Mouse (Mus musculus) midbrain, embryonic 15.5 days (tissue): ENCODE measurements around the gene Mgam. TPM values are rescaled to one million over a fixed set of nuclear protein-coding genes. Genes with fewer than 3 reads are reported as not detected.
"Not testable (repeated sequence)": the region's sequence is repeated elsewhere in the genome, so short reads cannot be mapped to it uniquely, and the experiment has no call there.

ENCODE experiments used
- ATAC-seq: fragments of 200-750 bp; cut with Nextera tagmentation; replicated peaks from 2 replicates; pipeline ENCODE4 v1.8.0; 2017; ENCODE audit warnings: moderate TSS enrichment
- H3K27ac ChIP-seq: fragments of 300-500 bp; sonication (generic); 2 replicates; pipeline ENCODE4 v1.5.1; 2015; ENCODE audit warnings: mild to moderate bottlenecking, inconsistent platforms
- H3K27me3 ChIP-seq: fragments of 300-500 bp; sonication (generic); replicated peaks from 2 replicates; pipeline ENCODE4 v1.6.1; 2015; ENCODE audit warnings: inconsistent platforms
- H3K36me3 ChIP-seq: fragments of 300-500 bp; sonication (generic); replicated peaks from 2 replicates; pipeline ENCODE4 v1.6.1; 2015; ENCODE audit warnings: inconsistent platforms
- H3K4me1 ChIP-seq: fragments of 300-500 bp; sonication (generic); 2 replicates; pipeline ENCODE4 v1.6.1; 2015; ENCODE audit warnings: inconsistent platforms
- H3K4me2 ChIP-seq: fragments of 300-500 bp; sonication (generic); 2 replicates; pipeline ENCODE4 v1.6.1; 2015; ENCODE audit warnings: inconsistent platforms, mild to moderate bottlenecking, moderate library complexity
- H3K4me3 ChIP-seq: fragments of 300-500 bp; sonication (generic); 2 replicates; pipeline ENCODE4 v1.5.1; 2015; ENCODE audit warnings: mild to moderate bottlenecking, inconsistent platforms
- H3K9ac ChIP-seq: fragments of 300-500 bp; sonication (generic); 2 replicates; pipeline ENCODE4 v1.6.1; 2015; ENCODE audit warnings: mild to moderate bottlenecking, inconsistent platforms
- H3K9me3 ChIP-seq: fragments of 300-500 bp; sonication (generic); 2 replicates; pipeline ENCODE4 v1.6.1; 2016; ENCODE audit warnings: inconsistent platforms
- WGBS: fragments of 180-500 bp; shearing (Covaris S2); methylation state at CpG from one replicate; pipeline ENCODE4 v1.1.7; 2015; ENCODE audit warnings: mixed read lengths; 5-methylcytosine and 5-hydroxymethylcytosine counted together
- polyA plus RNA-seq: library from polyadenylated mRNA; unstranded; fragments of >200 nt; fragmentation: Nextera tagmentation; extraction: Ambion mirVana; gene quantifications from 2 replicates; pipeline ENCODE4 v1.2.1, GENCODE M21; 2015

The Mgam gene
- polyA plus RNA-seq: 0.08 and 0.18 TPM in 2 replicates

GRCm38 (mm10) chr6:40628406-40629000, at the start of gene Mgam:
Mgam (plus strand) TSS chr6:40628831.
- WGBS: 86% methylated on average over 8 of the region's 8 CpGs
- Histone ChIP-seq H3K36me3 (no peaks in the 10 kb centered on the region), H3K4me1 (no peaks in the 10 kb centered on the region), H3K27me3 (no peaks in the 10 kb centered on the region), H3K9ac (no peak within 1 kb of the TSS), H3K9me3 (no peaks in the 10 kb centered on the region), H3K4me2 (no peak within 1 kb of the TSS), H3K4me3 (no peak within 1 kb of the TSS), H3K27ac (no peak within 1 kb of the TSS)
- no peak for ATAC-seq

GRCm38 (mm10) chr6:40584336-40584735, 44.3 kb upstream of the Mgam start:
- H3K9me3 ChIP-seq: no peaks in the 10 kb centered on the region
- WGBS: 91% methylated on average over 6 of the region's 6 CpGs
- no peaks in the 10 kb centered on the region for H3K27me3 ChIP-seq
- no peak overlapping the region for H3K27ac ChIP-seq
- no peak overlapping the region for H3K4me2 ChIP-seq
- no peak overlapping the region for H3K4me3 ChIP-seq
- ATAC-seq: no peak
- no peak overlapping the region for H3K9ac ChIP-seq
- no peaks in the 10 kb centered on the region for H3K36me3 ChIP-seq
- no peaks in the 10 kb centered on the region for H3K4me1 ChIP-seq

GRCm38 (mm10) chr6:40585645-40586044, 43.0 kb upstream of the Mgam start, which contains the start of gene Clec5a:
Clec5a (minus strand) TSS chr6:40585821.
- no peak for ATAC-seq

DNA sequence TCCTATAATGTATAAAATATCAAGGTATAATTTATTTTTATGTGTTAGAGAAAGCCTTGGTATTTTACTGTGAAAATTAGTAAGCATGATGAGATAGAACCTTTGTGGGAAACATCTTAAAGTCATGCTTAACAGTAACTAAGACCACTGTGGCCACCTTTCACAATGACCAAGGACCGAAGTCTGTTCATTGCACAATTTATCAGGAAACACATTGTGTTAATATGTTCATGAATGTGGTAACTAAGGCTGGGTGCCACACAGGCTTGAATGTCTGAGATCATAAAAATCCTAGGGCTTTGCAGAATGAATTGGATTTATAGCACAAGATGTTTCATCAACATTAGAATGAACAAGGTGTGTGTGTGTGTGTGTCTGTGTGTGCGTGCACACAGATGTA, 40.3 kb upstream of the Mgam start:
- Histone ChIP-seq H3K4me3 (no peak overlapping the region), H3K27ac (no peak overlapping the region), H3K9ac (no peak overlapping the region), H3K4me1 (no peaks in the 10 kb centered on the region), H3K4me2 (no peak overlapping the region), H3K9me3 (no peaks in the 10 kb centered on the region), H3K36me3 (no peaks in the 10 kb centered on the region), H3K27me3 (no peaks in the 10 kb centered on the region)
- no peak for ATAC-seq
- whole genome bisulfite sequencing: 95% methylated on average over 2 of the region's 2 CpGs

More at GRCm38 (mm10) chr6:40585645-40586044, 43.0 kb upstream of the Mgam start, which contains the start of gene Clec5a:
- no peak within 1 kb of the TSS for H3K9ac ChIP-seq
- H3K4me2 ChIP-seq: no peak within 1 kb of the TSS
- H3K4me1 ChIP-seq: no peaks in the 10 kb centered on the region
- H3K27ac ChIP-seq: no peak within 1 kb of the TSS
- H3K36me3 ChIP-seq: no peaks in the 10 kb centered on the region
- H3K4me3 ChIP-seq: no peak within 1 kb of the TSS
- no peaks in the 10 kb centered on the region for H3K9me3 ChIP-seq
- no peaks in the 10 kb centered on the region for H3K27me3 ChIP-seq
- 82% methylated on average over 5 of the region's 5 CpGs for WGBS

DNA sequence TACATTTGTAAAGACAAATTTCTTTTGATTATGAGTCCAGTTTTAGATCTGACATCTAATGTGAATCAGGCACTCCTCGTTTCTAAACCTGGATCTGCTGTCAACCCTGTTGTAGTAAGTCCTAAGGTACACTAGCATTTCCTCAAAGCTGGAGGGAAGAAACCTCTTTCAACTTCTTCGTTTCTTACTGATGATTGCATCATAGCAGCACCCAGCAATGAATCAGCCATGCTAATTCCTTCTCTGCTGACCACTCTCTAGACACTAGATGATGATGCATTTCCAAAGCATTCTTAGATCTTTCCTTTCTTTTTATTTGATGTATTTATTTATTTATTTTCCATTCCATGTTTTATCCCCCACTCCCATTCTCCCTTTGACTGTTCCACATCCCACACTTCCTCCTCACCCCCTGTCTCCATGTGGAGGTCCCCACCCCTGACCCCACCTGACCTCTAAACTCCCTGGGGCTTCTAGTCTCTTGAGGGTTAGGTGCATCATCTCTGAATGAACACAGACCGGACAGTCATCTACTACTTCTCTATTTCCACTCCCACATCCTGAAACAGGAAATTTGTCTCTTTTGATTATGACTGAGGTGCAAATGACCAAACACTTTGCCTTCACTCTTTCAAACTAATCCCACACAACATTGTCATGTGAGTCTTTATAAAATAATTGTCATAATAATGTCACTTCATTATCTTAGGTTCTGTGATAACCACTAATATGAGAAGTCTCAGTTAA, 33.7 kb upstream of the Mgam start:
- H3K9me3 ChIP-seq: no peaks in the 10 kb centered on the region
- WGBS: 76% methylated on average over 3 of the region's 3 CpGs

GRCm38 (mm10) chr6:40598546-40598945, 30.1 kb upstream of the Mgam start:
- not testable (repeated sequence) for H3K27ac ChIP-seq, H3K9me3 ChIP-seq, H3K36me3 ChIP-seq, H3K4me3 ChIP-seq, H3K9ac ChIP-seq, ATAC-seq, H3K4me2 ChIP-seq, H3K27me3 ChIP-seq, H3K4me1 ChIP-seq
- whole genome bisulfite sequencing: 31% methylated on average over 4 of the region's 4 CpGs

More for the DNA sequence above, 33.7 kb upstream of the Mgam start:
- Histone ChIP-seq H3K27me3 (no peaks in the 10 kb centered on the region), H3K9ac (no peak overlapping the region), H3K4me3 (no peak overlapping the region), H3K4me2 (no peak overlapping the region), H3K36me3 (no peaks in the 10 kb centered on the region), H3K27ac (no peak overlapping the region), H3K4me1 (no peaks in the 10 kb centered on the region)
- no peak for ATAC-seq

DNA sequence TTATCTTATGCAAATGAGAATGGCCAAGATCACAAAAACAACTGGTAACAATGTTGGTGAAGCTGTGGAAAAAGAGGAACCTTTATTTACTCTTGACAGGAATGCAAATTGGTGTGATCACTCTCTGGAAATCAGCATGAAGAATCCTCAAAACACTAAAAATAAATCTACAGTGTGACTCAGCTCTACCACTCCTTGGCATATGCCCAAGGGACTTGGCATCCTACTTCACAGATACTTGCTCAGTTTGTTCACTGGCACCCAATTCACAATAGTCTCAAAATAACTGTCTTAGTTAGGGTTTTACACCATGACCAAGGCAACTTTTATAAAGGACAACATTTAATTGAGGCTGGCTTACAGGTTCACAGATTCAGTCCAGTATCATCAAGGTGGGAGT, 21.2 kb upstream of the Mgam start:
- H3K27ac ChIP-seq: no peak overlapping the region
- no peak overlapping the region for H3K9ac ChIP-seq
- H3K4me1 ChIP-seq: no peaks in the 10 kb centered on the region
- no peaks in the 10 kb centered on the region for H3K9me3 ChIP-seq
- H3K36me3 ChIP-seq: no peaks in the 10 kb centered on the region
- H3K27me3 ChIP-seq: no peaks in the 10 kb centered on the region
- ATAC-seq: no peak
- H3K4me3 ChIP-seq: no peak overlapping the region
- no peak overlapping the region for H3K4me2 ChIP-seq

DNA sequence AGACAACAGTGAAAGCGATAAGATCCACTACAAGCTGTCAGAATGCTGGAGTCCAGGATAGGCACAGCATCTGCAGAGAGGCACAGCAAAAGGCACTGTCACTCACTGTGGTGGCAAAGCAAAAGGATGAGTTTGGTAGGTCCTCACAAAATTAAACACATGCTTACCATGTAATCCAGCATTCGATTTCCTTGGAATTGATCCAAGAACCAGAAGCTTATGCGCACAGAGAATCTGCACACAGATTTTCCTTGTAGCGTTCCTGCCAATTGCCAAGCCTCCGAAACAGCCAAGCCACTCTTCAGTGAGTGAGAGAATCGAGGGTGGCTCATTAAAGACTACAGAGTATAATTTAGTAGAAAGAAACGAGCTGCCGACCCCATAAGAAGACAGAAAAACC, 18.4 kb upstream of the Mgam start:
- WGBS: 62% methylated on average over 8 of the region's 8 CpGs
- H3K36me3 ChIP-seq: no peaks in the 10 kb centered on the region
- H3K4me1 ChIP-seq: no peaks in the 10 kb centered on the region
- H3K4me2 ChIP-seq: no peak overlapping the region
- no peaks in the 10 kb centered on the region for H3K9me3 ChIP-seq
- H3K27ac ChIP-seq: no peak overlapping the region
- H3K9ac ChIP-seq: no peak overlapping the region
- no peak overlapping the region for H3K4me3 ChIP-seq
- ATAC-seq: no peak
- H3K27me3 ChIP-seq: no peaks in the 10 kb centered on the region

DNA sequence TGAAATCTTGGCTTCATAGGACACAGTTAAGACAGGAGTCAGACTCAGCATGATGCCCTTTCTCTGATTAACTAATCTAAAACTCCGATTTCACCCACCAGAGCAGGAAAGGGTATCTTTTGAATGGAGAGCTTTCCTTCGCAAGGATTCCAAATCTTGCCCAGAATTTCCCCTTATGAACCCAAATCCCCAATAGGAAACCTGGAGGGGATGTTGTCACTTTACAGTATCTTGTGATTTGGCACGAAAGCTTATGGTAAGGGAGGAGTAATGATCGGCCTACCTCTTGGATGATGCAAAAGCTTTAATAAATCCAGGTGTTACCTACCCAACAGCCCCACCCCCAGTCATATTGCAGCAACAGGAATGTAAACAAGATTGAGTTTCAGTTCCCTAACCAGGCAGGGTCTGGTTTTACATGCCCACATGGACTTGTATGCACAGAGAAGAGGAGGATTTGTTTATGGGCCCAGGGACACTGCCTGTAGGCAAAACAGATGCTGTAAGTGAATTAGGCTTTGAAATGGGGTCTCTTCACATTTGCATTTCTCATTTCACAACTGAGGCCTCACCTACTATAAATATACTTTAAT, 15.3 kb upstream of the Mgam start, which contains the start of gene Tas2r138:
Gene Tas2r138 (minus strand): TSS at position 51 of the 593 bp plus-strand sequence.
- ATAC-seq: no peak
- Histone ChIP-seq H3K9ac (no peak within 1 kb of the TSS), H3K4me2 (no peak within 1 kb of the TSS), H3K36me3 (no peaks in the 10 kb centered on the region), H3K4me1 (no peaks in the 10 kb centered on the region), H3K4me3 (no peak within 1 kb of the TSS), H3K9me3 (no peaks in the 10 kb centered on the region), H3K27me3 (no peaks in the 10 kb centered on the region), H3K27ac (no peak within 1 kb of the TSS)
- 90% methylated on average over 4 of the region's 4 CpGs for WGBS

GRCm38 (mm10) chr6:40617965-40618364, 10.7 kb upstream of the Mgam start:
- Histone ChIP-seq H3K4me3 (no peak overlapping the region), H3K9me3 (no peaks in the 10 kb centered on the region), H3K27me3 (no peaks in the 10 kb centered on the region), H3K4me2 (no peak overlapping the region), H3K9ac (no peak overlapping the region), H3K27ac (no peak overlapping the region), H3K4me1 (no peaks in the 10 kb centered on the region), H3K36me3 (no peaks in the 10 kb centered on the region)
- WGBS: 19% methylated on average over 2 of the region's 2 CpGs
- 0 out of 2 replicates have a peak, but pooled peaks have one; percentile 72 for ATAC-seq

DNA sequence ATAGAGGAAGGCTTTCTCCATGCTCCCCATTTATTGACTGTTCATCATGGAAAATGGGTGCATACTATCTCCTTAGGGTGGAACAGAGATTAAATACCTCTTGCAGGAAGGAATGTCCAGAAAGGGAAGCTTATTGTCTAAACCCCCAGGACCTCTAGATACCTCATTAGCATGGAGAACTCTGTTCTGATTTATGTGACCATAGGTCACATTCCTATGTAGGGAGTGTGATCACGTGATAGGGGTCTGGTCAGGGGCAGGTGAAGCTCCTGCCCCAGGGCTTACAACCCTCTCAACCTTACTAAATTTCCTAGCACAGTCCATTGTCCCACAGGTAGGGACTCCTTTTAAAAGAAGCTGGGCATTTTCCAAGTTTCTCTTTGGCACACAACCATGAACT, 2.5 kb upstream of the Mgam start:
- no peaks in the 10 kb centered on the region for H3K4me1 ChIP-seq
- no peaks in the 10 kb centered on the region for H3K9me3 ChIP-seq
- ATAC-seq: no peak
- H3K9ac ChIP-seq: no peak overlapping the region
- H3K27me3 ChIP-seq: no peaks in the 10 kb centered on the region
- WGBS: 69% methylated on average over 1 of the region's 1 CpGs
- no peak overlapping the region for H3K4me2 ChIP-seq
- H3K4me3 ChIP-seq: no peak overlapping the region
- no peak overlapping the region for H3K27ac ChIP-seq
- H3K36me3 ChIP-seq: no peaks in the 10 kb centered on the region

DNA sequence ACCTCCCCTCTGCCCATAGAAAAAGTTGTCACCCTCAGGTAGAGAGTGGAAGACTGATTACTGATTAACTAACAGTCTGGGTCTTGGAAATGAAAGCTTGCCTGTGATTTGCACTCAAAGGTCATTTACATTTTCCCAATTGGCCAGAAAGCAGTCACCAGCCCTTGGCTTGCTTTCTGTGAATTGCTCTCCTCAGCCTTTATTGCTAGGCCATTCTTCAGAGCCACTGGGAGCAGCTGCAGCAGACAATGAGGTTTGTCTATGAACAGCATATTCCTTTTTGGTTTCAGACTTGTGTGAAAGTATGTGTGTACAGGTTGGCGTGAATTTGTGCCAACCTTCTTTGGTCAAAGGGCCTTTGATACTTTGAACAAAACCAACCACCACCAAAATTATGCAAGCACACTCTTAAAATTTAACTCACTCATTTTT, 6.0 kb downstream of the Mgam start:
- WGBS: 63% methylated on average over 1 of the region's 1 CpGs
- Histone ChIP-seq H3K4me2 (no peak overlapping the region), H3K9ac (no peak overlapping the region), H3K9me3 (no peaks in the 10 kb centered on the region), H3K4me1 (no peaks in the 10 kb centered on the region), H3K4me3 (no peak overlapping the region), H3K27me3 (no peaks in the 10 kb centered on the region), H3K27ac (no peak overlapping the region), H3K36me3 (no peaks in the 10 kb centered on the region)
- no peak for ATAC-seq
